Mouse (Mus musculus): ENCODE measurements at regions not wholly inside any gene's neighbourhood (a gene's known extent, or its start where the extent isn't known, plus 50 kb on each side); places are given as distances from the start of the nearest gene placed in this dataset.

- no peak for TF ChIP-seq CTCF (conservative IDR thresholded peaks at IDR 0.05; ENCODE audit: insufficient read depth, insufficient read length, low read depth, low read length)
- TF ChIP-seq POLR2A (IDR thresholded peaks at IDR 0.05; ENCODE audit: low read depth, low read length): no peak
These were observed 139.6 kb downstream of the Chic2 start for GRCm38 (mm10) chr5:74904927-74905503.

Data from kidney, adult 2 months (tissue).